Mouse (Mus musculus) stomach, postnatal 0 days (tissue): ENCODE measurements around the gene Praf2.

ENCODE experiments used
- CTCF ChIP-seq: IDR thresholded peaks from 2 replicates; pipeline ENCODE4 v1.5.1; 2016; ENCODE audit warnings: antibody characterized with exemption, low read depth, mild to moderate bottlenecking, moderate library complexity
- EP300 ChIP-seq: optimal IDR thresholded peaks from 2 replicates; pipeline ENCODE3; 2016; ENCODE audit warnings: antibody characterized with exemption

DNA sequence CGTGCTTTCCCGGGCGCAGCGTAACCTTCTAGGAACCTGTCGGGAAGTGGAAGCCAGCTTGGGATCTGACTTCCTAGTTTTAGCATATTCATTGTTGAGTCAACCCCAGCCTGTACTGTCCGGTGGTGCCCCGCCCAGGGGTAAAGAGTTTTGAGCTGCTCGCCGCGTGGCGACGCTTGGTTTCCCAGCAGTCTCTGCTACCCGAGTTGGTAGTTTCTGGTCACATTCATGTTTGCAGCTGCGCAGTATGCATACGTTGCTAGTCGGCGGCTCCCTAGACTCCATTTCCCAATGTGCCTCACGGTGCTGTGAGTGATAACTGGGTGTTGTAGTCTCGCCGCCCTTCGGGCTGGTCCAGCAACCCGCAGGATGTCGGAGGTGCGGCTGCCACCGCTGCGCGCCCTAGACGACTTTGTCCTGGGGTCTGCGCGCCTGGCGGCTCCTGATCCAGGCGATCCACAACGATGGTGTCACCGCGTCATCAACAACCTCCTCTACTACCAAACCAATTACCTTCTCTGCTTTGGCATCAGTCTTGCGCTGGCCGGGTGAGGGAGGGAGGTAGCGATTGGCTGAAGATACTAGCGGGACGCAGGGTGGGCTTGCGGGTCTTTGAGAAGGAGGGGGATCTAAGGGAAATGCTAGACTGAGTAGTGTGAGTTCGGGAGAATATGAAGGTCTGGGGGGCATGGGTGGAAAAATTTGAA, at the start of gene Praf2:
- TF ChIP-seq EP300 (no peak), CTCF (peak; percentile 19; the same call in 1 of the 2 replicates)
